Mouse (Mus musculus): ENCODE data around the gene Fmnl3.

Fmnl3 gene

DNA sequence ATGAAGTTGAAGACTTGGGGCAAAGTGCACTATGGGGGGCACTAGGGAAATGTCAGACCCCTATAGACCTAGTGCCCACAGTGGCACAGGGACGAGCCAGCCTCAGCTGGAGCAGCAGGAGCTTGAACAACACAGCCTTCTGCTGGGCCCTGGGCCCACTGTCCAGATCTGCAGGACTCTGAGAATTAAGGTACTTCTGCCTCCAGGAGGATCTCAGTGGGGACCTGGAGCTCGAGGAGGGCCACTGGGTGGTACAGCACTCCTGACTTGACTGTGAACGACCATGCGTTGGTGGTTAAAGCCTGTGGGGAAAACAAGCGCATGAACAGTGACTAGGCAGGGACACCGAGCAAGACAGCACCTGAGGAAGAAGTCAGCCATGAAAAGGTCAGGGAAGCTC, 52.2 kb downstream of the Fmnl3 start:
- no peak for DNase-seq (ENCODE audit: low read depth, low spot score)

DNA sequence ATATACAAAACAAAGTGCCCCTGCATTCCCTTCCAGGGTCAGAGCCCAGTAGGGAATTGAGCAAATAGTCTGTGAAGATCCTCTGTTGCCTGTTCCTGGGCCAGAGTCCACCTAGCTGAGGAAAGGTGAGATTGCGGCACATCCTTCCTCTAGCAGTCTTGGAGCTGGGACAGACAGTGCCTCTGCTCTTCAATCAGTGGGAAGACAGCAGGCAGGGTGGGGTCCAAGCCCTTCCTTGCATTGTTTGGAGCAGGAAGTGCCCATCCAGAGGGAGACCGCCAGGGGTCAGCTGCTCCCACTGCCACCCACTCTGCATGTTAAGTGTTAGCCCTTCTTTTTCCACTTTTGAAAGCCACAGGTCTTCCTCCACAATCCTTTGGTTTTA, 53.0 kb downstream of the Fmnl3 start:
- DNase-seq (ENCODE audit: low read depth, low spot score), result peak; percentile 47

DNA sequence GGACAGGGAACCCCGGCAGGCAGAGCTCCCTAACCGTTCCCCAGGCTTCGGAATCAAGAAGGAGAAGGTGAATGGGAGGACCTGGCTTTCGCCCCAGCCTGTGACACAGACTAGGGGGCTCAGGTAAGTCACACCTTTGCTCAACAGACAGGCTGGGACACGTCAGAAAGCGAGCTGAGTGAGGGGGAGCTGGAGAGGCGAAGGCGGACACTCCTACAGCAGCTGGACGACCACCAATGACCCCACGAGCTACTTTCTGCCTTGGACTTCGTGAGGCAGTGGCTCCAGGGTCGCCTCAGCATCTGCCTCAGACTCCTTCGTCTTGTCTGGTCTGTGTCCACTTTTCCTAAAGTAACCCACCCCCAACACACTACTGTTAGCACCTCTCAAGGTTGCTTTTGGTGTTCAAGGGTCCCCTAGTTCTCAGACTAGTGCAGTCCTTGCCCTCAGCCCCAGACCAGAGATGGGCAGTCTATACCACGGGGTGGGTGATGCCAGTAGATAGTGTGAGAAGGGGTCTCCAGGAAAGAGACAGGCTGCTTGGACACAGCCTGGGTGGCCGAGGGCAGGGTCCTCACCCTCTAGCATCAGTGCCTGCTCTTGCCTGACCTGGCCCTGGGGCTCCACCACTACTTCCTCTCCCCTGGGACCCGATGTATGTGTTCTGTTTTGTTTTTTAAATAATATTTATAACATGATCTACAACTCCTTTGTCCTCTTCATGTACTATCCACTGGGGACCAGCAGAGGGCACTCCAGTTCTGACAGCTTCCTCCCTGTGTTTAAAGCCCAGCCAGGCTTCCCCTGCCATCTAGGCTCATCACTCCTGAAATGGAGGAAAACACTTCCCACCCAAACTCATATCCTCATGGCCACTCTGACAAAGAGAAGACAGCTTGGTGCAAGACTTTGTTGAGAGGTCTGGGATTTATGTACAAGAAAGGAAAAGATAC, 53.7 kb downstream of the Fmnl3 start:
- DNase-seq (ENCODE audit: low read depth, low spot score), result peak; percentile 64

DNA sequence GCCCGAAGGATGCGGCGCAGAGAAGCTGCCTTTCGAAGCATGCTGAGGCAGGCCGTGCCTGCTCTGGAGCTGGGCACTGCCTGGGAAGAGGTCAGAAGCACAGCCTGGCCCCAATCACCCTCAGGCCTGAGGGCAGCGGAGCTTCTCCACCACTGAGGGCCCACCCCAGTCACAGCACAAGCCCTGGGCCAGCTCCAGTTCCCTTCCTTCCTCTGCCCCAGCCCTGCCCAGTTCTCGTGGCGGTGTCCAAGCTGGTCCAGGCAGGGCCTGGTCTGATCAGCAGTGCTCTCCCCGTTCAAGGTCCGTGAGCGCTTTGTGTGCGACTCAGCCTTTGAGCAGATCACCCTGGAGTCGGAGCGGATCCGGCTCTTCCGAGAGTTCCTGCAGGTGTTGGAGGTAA, 55.4 kb downstream of the Fmnl3 start:
- no peak for DNase-seq (ENCODE audit: low read depth, low spot score)

DNA sequence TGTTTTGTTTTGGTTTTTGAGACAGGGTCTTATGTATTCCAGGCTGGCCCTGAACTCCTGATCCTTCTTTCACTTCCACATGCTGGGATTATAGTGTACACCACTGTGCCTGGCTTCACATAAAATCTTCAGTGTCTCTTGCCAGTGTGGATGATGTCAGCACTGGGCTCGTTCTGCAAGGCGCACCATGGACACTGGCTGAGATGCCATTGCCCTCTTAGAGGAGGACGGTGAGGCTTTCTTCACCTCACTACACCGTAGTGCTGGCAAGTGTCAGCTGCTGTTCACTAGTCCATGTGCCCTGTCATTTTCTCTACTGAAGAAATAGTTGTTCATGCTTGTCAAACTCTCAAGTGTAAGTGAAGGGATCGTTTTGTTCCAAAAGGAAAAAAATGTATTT, 59.7 kb downstream of the Fmnl3 start:
- DNase-seq (ENCODE audit: low read depth, low spot score), result no peak

DNA sequence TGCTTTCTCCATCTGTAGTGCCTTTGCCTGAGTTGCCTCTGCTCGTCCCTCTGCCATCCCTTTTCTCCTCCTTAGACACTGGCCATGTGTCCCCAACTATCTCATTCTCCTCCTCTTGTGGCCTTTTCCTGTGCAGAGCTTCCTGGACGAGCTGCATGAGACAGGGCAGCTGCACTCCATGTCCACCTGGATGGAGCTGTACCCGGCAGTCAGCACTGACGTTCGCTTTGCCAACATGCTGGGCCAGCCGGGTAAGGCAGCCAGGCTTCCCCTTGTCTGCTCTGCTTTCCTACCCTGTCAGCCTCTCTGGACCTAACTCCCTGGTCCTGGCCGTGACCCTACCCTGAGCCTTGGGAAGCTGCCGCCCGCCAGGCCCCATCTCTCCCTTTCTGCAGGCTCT, 60.7 kb downstream of the Fmnl3 start:
- no peak for DNase-seq (ENCODE audit: low read depth, low spot score)

DNA sequence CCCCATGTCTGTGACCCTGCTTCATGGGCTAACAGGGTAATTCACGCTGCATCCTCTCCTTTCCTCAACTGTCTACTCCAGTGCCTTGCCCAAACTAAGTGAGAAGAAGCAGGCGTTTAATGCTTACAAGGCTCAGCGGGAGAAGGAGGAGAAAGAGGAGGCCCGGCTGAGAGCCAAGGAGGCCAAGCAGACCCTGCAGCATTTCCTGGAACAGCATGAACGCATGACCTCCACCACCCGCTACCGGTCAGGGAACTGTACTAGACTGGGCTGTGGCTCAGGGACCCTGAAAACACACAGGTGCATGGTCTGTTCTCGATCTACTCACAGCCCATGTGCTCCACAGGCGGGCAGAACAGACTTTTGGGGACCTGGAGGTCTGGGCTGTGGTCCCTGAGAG, 62.8 kb downstream of the Fmnl3 start:
- DNase-seq (ENCODE audit: low read depth, low spot score), result no peak

DNA sequence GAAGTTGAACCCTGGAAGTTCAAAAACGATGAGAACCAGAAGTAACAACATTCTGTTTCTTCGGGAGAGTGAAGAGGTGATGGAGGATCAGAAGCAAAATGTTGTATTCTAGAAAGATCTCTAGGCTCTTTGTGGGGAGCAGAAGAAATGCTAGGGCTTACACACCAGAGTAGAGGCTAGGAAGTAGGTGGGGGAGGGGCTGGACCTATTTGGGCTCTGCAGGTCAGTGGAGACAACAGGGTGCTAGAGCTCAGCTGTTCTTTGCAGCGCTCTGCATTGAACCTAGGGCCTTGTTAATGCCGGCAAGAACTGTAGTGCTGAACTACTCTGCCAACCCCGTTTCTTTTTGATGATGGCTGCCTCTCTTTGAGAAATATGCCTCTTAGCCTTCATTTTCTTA, 74.1 kb downstream of the Fmnl3 start:
- peak; percentile 37 for DNase-seq (ENCODE audit: low read depth, low spot score)

DNA sequence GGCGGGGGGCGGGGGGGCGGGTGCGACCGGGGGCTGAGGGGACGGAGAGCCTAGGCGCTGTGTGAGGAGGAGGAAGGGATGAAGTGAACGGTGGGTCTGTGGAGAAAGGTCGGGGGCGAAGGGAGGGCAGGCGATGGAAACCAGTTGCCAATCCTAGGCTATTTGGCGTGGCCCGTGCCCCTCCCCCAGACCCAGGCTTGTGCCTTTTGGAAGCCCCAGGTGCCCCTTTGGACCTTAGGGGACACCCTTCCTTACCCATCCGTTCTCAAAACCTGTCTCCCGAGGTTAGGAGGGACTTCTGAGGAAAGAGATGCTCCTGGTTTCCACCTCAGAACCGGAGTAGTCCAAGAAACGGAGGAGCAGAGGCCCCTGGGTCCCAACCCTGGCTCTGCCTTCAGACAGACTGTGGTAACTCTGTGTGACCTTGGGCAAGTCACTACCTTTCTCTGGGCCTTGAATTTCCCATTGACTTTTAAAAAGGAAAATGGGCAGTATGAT, 74.7 kb downstream of the Fmnl3 start, which contains the start of gene Fam186b:
Fam186b (minus strand) TSS at position 405 of the 498 bp plus-strand sequence.
- peak; percentile 43 for DNase-seq (ENCODE audit: low read depth, low spot score)

DNA sequence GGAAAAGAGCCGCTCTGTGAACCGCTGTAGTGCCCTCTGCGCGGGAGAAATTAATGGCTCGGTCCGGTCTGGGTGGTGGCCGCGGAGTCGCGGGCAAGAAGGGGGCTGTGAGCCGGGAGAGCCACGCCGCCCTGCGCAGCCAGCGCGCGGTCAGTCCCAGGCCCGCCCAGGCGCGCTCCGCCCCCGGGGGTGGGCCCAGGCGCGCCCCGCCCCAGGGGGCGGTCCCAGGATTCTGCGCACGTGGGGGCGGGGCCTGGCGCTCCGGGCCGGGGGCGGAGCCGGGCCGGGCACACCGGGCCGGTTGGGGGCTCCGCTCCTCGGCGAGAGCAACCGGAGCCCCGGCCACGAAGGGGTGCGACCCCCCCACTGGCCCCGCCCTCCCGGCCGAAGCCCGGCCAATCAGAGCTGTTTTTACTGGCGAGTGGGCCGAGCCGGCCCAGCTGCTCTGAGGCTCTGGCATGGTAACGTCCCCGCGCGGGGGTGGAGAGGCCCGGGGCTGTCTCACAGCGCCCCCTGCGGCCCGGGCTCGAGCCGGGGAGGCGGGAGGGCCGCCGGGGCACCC, 75.4 kb downstream of the Fmnl3 start, which contains the start of gene Prpf40b:
Prpf40b (plus strand) TSS at position 275 of the 562 bp plus-strand sequence.
- DNase-seq (ENCODE audit: low read depth, low spot score), result peak; percentile 86

DNA sequence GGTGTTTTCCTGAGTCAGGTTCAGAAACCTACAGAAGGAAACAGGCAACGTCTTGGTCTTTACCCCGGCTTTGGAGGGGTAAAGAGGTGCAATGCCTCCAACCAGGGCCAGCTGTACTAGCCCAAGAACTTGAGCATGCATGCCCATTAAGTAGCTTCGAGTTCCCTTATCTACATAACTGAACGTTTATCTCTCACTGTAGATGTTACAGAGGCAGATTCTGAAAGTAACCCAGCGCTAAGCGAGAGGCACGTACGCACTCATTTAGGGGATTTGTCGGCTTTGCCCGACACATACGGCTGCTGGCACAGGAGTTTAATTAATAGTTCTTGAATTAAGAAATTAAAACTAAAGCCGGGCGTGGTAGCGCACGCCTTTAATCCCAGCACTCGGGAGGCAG, 76.0 kb downstream of the Fmnl3 start:
- no peak for DNase-seq (ENCODE audit: low read depth, low spot score)

DNA sequence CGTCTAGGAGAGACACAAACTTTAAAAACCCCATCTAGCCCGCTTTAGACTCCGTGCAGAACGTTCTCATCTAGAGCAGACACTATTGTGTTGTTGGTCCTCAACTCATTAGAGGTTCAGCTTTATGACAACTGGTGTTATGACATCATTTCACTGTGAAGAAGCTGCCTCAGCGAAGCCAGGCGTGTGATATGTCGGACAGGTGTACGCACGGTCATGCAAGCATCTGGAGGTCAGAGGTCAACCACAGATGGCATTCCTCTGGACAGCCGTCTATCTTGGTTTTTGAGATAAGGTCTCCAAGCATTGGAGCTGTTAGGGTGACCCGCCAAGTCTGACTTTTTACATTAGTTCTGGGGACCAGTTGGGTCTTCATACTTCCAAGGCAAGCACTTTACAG, 79.7 kb downstream of the Fmnl3 start:
- DNase-seq (ENCODE audit: low read depth, low spot score), result no peak

DNA sequence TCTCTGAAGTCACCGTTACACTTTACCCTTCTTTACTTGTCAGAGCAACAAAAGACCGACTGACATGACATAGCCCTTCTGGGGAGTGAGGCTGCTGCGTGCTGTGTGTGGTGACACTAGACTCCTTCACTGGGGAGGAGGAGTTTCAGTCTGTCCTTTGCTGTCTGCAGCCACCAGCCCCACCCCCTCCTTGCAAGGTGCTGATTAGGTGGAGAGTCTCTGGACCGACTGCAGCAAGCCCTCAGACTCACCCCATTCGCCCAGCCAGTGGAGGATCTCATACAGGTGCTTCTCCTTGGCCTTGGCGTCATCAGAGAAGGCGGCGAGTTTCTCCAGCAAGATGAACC, 85.1 kb downstream of the Fmnl3 start:
- peak; percentile 40 for DNase-seq (ENCODE audit: low read depth, low spot score)

DNA sequence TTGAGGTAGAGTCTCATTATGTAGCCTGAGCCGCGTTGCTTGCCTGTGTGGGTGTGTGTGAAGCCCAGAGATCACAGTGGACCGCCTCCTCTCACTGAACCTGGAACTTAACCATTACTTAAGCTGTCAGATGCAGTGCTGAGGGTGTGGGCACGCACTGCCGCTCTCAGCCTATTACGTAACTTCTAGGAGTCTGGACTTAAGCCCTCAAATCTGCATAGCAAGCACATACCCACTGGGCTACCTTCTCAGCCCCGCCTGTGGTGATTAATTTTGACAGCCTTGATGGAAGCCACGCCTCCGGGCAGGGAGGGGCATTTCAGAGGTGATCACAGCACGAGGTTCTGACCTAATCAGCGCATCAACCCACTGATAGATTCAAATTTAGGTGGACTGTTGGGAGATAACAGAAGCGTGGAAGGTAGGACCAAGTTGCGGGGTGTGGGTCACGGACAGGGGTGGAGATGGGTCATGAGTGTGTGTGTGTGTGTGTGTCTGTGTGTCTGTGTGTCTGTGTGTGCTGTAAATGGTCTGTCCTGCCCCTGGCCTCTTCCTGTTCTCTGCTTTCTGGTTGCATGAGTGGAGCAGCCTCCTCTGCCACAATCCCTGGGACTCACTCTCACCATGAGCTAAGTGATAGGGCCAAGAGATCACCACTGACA, 85.6 kb downstream of the Fmnl3 start:
- peak; percentile 49 for DNase-seq (ENCODE audit: low read depth, low spot score)

DNA sequence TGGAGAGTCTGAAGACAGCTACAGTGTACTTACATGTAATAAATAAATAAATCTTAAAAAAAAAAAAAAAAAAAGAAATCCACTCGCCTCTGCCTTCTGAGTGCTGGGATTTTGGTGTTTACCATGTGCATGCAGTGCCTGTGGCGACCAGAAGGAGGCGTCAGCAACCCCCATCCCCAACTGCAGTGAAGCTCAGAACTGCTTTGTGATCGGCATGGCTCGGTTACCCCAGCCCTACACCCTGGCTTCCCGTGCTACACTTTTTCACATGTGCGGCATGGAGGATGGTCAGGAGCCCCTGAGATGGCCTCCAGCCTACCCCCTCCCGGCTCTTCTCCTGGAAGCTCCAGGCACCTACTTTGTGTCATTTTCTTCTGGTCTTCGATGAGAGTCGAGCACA, 86.8 kb downstream of the Fmnl3 start:
- DNase-seq (ENCODE audit: low read depth, low spot score), result peak; percentile 64

DNA sequence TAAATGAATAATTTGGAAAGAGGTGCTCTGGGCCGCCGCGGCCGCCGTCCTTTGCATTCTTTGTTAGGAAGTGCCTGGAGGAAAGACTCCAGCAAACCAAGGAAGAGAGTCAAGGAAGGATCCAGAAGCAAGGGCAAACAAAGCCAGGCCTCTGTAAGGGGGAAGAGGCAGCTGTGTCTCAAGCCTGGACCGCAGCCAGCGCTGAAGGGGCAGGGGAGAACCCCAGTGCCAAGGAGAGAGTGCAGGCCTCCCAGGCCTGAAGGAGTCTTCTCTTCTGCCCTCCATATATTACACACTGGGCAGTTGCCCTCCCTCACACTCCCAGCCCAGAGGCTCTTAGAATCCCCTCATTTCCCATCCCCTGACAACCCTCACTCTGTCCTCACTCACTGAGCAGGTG, 92.0 kb downstream of the Fmnl3 start:
- no peak for DNase-seq (ENCODE audit: low read depth, low spot score)

DNA sequence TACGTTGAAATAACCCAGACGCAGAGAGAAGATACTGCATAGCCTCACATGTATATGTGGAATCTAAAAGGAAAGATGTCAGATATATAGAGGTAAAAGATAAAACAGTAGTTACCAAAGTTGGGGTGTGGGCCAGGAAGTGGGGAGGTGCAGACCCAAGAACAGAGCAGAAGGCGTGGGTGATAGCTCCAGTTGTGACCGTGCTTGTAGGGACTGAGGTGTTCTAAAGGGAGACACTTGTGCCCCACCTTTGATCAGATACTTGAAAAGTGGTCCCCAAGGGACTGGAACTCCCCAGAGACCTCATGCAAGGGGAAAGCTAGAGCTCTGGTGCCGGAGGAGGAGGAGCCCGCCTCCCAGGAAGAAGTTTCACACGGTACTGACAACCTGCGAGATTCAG, 94.2 kb downstream of the Fmnl3 start:
- no peak for DNase-seq (ENCODE audit: low read depth, low spot score)

All from ES-CJ7 (cell line).